Mouse (Mus musculus): ENCODE measurements around the gene Krba1. TPM values are rescaled to one million over a fixed set of nuclear protein-coding genes. Genes with fewer than 3 reads are reported as not detected.

Krba1 gene
- polyA plus RNA-seq, 1 experiment from 2014 or later, result 14.4 TPM

DNA sequence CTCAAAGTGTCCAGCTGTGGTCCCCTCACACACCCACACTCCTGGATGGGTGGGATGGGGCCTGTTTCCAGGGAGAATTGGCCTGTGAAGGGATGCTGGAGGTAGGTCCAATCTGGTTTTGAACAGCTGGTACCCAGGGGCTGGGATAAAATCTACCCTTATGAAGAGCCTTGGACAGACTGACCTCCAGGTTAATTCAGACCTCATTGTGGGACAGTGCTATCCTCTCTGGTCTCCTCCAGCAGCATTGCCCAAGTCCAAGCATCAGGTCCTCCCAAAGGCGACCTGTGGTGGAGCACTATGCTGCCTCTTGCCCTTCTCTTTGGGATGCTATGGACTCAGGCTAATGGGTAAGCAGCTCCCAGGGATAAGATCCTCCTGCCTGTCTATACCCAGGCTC, 52.5 kb downstream of the Krba1 start, which contains the start of gene Sspo:
Gene Sspo, plus strand, starts transcription at position 301 of the 400 bp plus-strand sequence.
- no peak for DNase-seq (ENCODE audit: low spot score)

DNA sequence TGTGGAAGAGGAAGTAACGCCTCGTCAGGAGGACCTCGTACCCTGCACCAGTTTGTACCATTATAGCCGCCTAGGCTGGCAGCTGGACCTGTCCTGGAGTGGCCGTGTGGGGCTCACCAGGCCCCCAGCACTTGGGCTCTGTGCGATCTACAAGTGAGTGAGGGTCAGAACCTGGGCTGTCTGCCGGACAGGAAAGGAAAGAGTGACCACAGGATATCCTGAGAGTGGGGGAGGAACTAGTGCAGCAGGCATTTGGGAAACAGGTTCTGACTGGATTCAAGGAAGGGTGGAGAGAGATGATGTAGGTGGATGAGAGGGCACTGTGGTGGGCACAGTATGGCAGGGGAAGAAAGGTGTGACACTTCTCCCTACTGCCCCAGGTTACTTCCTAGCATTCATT, 53.1 kb downstream of the Krba1 start:
- no peak for DNase-seq (ENCODE audit: low spot score)

DNA sequence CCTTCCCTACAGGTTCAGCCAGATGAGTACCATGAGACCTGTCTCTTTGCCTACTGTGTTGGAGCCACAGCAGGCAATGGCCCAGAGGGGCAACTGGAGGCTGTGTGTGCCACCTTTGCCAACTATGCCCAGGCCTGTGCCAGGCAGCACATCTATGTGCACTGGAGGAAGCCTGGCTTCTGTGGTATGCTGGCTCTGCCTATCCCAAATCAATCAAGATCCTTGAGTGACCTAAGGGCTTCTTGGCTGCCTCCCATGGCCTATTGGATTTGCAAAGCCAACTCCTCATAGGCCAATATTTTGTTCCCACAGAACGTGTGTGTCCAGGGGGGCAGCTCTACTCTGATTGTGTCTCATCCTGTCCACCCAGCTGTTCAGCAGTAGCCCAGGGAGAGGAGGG, 56.8 kb downstream of the Krba1 start:
- DNase-seq (ENCODE audit: low spot score), result no peak

DNA sequence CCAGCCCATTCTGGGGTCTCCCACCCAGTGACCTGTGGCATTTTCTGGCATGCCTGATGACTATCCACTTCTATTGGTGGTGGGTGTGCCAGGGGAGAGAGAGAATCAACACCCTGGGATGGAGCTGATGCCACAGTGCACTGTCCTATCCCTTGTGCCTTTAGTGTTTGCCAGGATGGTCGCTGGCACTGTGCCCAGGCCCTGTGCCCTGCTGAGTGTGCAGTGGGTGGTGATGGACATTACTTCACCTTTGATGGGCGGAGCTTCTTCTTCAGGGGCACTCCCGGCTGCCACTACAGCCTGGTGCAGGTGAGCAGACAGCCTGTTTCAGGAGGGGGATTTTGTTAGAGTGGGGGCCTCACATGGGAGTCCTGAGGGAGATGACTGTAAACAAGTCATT, 57.4 kb downstream of the Krba1 start:
- DNase-seq (ENCODE audit: low spot score), result no peak

DNA sequence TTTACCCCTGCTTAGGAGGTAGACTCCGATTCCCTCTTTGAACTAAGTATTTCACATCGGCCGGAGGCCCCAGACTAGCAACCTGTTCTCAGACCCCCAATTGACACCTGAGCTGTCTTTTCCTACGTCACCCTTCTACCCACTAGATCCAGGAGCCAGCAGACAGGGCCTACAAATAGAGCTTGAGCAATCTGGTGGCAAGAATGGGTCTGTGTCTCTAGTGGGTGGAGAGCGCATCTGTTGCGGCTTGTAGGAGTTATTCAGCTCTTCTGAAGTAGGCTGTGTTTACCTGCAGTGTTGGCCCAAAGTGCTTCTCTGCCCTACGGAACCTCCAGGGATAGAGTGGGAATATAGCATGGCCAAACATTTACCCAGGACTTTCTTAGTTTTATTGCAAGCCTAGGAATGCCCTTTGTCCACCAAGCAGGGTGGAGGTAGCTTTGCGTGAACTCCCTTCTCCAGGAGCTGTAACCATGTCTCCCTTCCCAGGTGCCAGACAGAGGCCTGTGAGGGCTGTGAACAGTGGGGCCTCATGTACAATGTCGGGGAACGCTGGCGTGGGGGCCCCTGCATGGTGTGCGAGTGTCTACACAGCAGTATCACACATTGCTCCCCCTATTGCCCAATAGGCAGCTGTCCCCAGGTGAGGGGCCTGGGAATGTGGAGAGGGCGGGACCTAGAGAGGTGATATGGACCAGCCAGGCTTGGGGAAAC, 69.7 kb downstream of the Krba1 start:
- DNase-seq (ENCODE audit: low spot score), result no peak

DNA sequence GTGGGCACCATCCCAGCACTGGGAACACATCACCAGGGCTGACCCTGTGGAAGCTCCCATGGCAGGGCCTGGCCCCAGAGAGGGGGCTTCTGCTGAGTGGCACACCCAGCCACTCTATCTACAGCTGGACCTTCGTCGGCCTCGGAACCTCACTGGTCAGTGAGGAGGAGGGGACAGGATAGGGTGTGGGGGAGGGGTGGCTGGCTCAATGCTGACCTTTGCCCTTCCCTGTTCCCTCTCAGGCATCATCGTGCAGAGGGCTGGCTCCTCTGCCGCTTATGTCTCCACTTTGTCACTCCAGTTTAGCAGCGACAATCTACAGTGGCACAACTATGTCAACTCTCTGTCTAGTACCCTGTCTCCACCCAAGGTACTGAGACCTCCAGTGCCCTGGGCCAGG, 71.3 kb downstream of the Krba1 start:
- DNase-seq (ENCODE audit: low spot score), result no peak

DNA sequence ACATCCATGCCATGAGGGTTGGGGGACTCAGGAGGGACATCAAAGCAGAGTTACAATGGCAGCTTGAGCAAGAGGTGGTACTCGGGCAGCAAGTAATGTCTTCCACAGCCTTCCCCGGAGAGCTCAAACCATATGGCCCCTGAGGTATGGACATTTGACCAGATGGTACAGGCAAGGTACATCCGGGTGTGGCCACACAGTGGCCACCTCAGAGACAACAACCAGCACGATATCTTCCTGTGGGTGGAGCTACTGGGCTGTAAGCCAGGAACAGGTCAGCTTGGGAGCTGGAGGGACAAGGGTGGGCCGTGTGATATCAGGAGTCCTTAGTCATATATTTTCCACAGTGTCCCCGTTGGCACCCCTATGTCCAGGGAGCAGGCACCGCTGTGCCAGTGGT, 72.1 kb downstream of the Krba1 start:
- DNase-seq (ENCODE audit: low spot score), result no peak

Small RNA genes lying within 50 kb of the gene (microRNA-seq; reads per million reads assigned to microRNA genes)
- gene Gm24325 (ENCODE audit: borderline number of aligned reads), result not detected

Other genes starting within 250 kb of the Krba1 start
- 8.6 and 9.9 TPM in 2 replicates for gene Zfp467, start 50.2 kb downstream of the Krba1 start, polyA plus RNA-seq (2015; fragmentation: Nextera tagmentation; extraction: Ambion mirVana)
- gene Sspo, start 52.6 kb downstream of the Krba1 start, polyA plus RNA-seq (2015; fragmentation: Nextera tagmentation; extraction: Ambion mirVana), result 0.68 and 0.77 TPM in 2 replicates
- gene Atp6v0e2, start 142.0 kb downstream of the Krba1 start, polyA plus RNA-seq (2015; fragmentation: Nextera tagmentation; extraction: Ambion mirVana), result 0.78 and 1.1 TPM in 2 replicates
- 6.1 and 6.8 TPM in 2 replicates for gene Lrrc61, start 159.2 kb downstream of the Krba1 start, polyA plus RNA-seq (2015; fragmentation: Nextera tagmentation; extraction: Ambion mirVana)
- gene Rarres2, start 177.2 kb downstream of the Krba1 start, polyA plus RNA-seq (2015; fragmentation: Nextera tagmentation; extraction: Ambion mirVana), result 14.9 and 18.0 TPM in 2 replicates
- 0.48 TPM in 1 of 2 replicates, not detected in the other for gene Gm45021, start 194.0 kb downstream of the Krba1 start, polyA plus RNA-seq (2015; fragmentation: Nextera tagmentation; extraction: Ambion mirVana)
- gene Repin1, start 198.3 kb downstream of the Krba1 start, polyA plus RNA-seq (2015; fragmentation: Nextera tagmentation; extraction: Ambion mirVana), result 15.5 and 15.6 TPM in 2 replicates
- not detected in 2 replicates for gene Gm44965, start 198.4 kb downstream of the Krba1 start, polyA plus RNA-seq (2015; fragmentation: Nextera tagmentation; extraction: Ambion mirVana)
- gene Zfp775, start 206.5 kb downstream of the Krba1 start, polyA plus RNA-seq (2015; fragmentation: Nextera tagmentation; extraction: Ambion mirVana), result 6.8 and 6.9 TPM in 2 replicates
- 2.0 and 2.3 TPM in 2 replicates for gene AI854703, start 231.2 kb downstream of the Krba1 start, polyA plus RNA-seq (2015; fragmentation: Nextera tagmentation; extraction: Ambion mirVana)

All from thymus, postnatal 0 days (tissue).